Mouse (Mus musculus): Measurements from ENCODE around the gene Faap100.
A peak's percentile ranks its signal among the peaks of the same experiment; 100 is the strongest.

The Faap100 gene

GRCm38 (mm10) chr11:120320156-120320555, 58.4 kb downstream of the Faap100 start:
- peak in 1 of 2 experiments; percentile 15 for DNase-seq (ENCODE audit: low spot score in 2 of 2)

DNA sequence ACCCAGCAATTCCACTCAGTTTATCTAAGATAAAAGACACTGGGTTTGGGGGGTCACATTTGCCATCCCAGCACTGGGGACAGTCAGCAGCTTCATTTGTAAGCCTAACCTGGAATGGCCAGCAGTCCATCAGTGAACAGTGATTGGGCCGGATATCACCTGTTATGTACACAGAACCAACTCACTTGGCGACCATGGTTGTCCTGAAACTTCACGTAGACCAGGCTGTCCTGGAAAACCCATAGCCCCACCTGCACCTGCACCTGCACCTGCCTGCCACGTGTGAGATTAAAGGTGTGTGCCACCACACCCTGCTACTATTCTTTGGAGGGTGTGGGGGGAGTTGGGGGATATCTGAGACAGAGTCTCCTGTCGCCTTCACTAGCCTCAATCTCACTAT, 59.3 kb downstream of the Faap100 start:
- DNase-seq (ENCODE audit: low spot score in 2 of 2): peak; percentile 18 to 23
